Mouse (Mus musculus) layer of hippocampus, adult 11-12 months (tissue): Measurements from ENCODE around the gene Shq1.

Source experiments
- DNase-seq: peaks from one replicate; pipeline ENCODE4 v3.0.0; 2022; ENCODE audit warnings: low spot score

Shq1 gene

GRCm38 (mm10) chr6:100667644-100668043 lies 3.3 kb downstream of the Shq1 start:
- no peak for DNase-seq

- DNase-seq: no peak
Observed at GRCm38 (mm10) chr6:100662224-100662623, 8.7 kb downstream of the Shq1 start.

DNA sequence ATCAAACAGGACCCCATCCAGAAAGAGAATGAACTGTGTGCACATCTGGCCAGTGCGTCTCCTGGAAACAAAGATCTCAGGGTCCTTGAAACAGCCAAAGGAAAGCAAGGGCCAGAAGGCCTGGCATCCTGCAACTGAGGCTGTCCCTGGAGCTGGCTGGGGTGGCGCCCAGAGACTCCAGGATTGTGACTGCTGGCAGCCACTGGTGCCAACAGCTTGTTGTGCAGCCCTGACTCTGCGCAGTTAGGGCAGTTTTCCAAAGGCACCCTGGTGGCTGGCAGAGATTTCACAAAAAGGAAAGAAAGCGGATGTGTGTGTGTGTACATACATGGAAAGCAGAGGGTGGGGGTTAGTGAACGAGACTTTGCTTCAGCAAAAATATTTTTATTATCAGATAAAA lies 10.6 kb downstream of the Shq1 start:
- peak; percentile 79 for DNase-seq

- no peak for DNase-seq
Observed at GRCm38 (mm10) chr6:100652535-100652934, 18.4 kb downstream of the Shq1 start.

DNA sequence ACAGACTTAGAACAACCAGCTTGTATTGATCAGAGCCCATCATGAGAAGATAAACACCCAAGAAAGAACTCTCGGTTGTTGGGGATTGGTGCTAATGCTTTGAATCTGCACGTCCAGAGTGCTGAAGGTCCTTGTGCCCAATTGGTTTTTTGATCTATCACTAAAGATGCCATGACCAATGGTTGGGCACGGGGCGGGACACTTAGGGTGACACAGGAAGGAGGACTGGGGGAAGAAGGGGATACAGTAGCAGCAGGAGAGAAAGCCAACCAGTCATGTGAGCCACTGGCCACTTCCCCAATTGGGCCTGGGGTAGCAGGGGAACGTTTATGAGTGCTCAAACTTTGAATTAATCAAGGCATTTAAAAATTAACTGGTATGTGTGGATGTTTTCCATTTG lies 23.8 kb downstream of the Shq1 start:
- no peak for DNase-seq

DNA sequence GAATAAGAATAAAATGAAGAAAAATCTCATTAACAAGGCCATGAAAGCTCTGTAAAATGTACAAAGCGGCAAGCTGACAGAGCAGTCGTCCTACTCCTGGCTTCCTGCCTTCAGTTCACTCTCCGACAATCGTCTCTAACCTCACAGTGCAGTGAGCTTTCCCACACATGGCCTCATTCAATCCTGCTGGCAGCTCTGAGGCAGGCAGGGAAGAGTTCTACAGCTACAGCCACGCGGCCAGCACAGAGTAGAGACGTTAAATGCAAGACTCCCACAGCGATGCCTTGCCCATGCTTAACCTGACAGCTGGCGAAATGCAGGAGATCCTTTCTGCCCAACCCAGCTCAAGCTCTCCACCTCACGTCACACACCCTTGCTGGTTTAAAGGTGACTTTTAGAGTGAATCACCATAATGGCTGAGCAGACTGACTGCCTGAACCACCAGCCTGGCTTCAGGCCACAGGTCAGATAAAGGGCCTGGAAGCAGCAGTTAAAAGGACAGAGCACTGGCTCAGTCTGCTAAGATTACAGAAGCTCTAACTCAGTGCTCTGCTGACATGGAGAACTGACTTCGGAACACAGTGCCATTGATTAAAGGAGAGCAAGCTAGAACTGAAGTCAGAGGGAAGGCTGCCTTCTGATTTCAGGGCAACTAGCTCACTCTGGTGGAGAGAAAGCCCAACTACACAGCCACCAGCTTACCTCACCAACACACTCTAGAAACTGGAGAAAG lies 25.3 kb downstream of the Shq1 start:
- peak; percentile 72 for DNase-seq

- DNase-seq: no peak
Observed at GRCm38 (mm10) chr6:100644631-100645030, 26.3 kb downstream of the Shq1 start.

DNA sequence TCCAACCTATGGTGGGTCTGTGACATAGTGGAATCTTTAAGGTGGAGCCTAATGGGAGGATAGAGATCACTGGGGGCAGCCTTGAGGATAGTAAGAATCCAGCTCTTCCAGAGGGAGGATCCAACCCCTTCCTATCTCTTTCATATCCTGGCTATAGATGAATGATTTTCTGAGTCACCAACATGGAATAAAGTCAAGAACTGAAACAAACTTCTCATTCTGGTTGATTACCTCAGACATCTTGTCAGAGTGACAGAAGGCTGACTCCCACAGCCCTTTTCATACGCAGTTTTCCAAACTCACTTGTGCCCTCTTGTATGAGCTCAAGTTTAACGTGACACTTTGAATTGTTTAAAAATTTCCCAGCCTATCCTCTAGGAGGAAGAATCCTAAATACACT lies 28.2 kb downstream of the Shq1 start:
- DNase-seq: no peak

DNA sequence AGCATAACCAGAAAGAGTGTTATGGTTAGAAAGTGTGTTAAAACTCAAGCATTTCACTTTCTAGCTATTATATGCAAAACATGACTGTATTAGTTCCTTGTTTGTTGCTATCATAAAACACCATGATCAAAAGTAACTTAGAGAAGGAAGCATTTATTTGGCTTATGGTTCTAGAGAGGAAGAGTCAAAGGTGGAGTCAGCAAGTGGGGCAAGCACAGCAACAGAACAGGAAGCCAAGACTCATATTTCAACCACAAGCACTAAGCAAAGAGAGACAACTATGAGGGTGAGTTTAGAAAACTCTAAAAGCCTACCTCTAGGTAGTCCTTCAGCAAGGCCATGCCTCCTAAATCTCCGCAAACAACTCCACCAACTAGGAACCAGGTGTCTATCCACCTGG lies 30.4 kb downstream of the Shq1 start:
- no peak for DNase-seq

- no peak for DNase-seq
Observed at GRCm38 (mm10) chr6:100629086-100629485, 41.9 kb downstream of the Shq1 start.

DNA sequence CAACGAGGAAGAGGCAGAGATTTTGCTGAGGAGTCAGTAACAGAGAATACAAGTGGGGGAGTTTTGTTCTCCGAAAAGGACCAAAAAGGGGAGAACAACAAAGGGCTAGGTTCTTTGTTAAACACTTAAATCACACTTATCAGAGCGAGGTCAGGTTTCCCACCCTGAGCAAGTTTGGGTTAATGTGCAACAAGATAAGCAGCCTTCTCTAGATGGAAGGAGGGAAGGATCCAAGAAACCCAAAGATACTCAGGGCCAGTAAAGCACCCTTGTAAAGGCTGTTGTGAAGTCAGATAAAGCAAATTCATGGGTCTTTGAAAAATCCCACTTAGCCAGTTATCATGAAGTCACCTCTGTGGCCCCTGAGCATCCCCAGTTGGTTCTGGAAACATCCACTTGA lies 42.7 kb downstream of the Shq1 start:
- DNase-seq: no peak

- no peak for DNase-seq
Observed at GRCm38 (mm10) chr6:100623922-100624321, 47.0 kb downstream of the Shq1 start.

- no peak for DNase-seq
Observed at GRCm38 (mm10) chr6:100622861-100623507, 48.0 kb downstream of the Shq1 start.

DNA sequence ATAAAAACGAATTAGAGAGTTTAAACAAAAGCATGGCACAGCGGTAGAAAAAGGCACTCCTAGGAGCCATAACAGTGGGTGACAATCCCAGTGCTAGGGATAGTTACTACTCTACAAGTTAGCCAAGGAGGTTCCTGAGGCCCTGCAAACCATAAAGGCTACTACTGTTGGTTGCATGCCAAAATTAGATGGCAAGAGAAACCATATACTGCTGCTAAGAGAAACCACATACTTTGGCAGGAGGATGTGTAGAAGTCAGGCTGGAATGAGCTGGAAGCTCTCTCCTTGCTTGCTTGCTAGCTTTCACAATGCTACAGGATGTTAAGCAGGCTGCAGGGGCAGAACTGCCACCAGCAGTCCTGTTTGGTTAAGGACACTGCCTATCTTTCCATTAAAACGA lies 50.5 kb downstream of the Shq1 start:
- no peak for DNase-seq

- DNase-seq: no peak
Observed at GRCm38 (mm10) chr6:100619309-100619708, 51.6 kb downstream of the Shq1 start.

GRCm38 (mm10) chr6:100616133-100616532 lies 54.8 kb downstream of the Shq1 start:
- no peak for DNase-seq

GRCm38 (mm10) chr6:100613593-100614267 lies 57.2 kb downstream of the Shq1 start:
- no peak for DNase-seq

DNA sequence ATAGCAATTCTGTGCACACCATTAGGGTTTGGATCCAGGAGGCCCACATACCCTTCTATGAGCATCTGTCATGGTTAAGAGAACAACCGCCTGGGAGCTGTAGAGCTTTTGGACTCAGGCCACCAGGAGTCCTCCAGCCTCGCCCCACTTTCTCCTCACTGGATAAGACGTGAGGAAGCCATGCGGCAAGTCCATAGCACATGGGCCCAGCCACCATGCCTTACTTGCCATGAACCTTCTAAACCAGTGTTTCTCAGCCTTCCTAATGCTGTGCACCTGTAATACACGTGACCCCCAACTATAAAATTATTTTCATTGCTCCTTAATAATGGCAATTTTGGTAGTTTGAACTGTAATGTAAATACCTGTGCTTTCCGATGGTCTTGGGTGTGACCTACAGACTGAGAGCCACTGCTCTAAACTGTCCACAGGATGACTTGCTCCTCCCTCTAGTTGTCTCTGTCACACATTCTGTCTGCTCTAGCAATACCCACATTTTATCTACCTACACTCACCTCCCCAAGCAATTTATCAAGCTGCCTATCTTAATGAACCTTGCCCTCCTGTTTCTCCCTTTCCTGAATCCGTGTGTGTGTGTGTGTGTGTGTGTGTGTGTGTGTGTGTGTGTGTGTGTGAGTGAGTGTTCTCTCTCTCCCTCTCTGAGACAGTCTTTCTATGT lies 59.9 kb downstream of the Shq1 start:
- no peak for DNase-seq

DNA sequence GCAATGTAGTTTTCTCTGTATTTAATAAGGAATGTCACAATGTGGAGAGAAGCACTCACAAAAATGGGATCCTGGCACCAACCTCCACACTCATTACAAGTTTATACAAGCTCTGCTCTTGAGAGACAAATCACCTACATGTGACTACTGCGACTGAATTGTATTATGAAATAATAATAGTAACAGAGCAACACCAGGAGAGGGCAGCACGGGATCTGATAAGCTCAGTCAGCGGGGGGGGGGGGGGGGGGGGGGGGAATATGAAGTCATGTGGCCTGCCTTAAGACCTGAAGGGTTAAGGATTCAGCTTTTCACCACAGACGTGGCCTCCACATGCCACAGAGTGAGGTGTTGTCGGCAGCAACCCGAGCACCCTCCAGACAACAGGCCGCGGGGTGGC lies 60.8 kb downstream of the Shq1 start:
- DNase-seq: peak; percentile 14

DNA sequence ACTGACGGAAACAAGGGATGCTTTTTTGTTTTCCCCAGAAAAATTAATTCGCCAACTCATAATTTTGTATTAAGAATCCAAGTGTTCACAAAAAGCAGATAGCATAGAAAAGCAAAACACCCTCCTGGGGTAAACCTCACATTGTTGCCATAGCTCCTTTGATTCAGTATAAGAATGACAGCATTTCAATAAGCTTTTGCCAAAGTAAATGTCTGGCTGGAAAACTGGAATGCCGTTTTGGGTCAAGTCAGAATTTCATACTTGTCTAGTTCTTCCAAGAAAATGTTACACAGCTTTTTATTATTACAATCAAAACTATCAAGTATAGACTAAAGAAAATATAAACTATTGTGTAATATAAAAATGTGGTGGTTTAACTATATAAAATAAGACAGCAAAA lies 61.7 kb downstream of the Shq1 start:
- DNase-seq: no peak

- DNase-seq: no peak
Observed at GRCm38 (mm10) chr6:100608429-100608828, 62.5 kb downstream of the Shq1 start.

DNA sequence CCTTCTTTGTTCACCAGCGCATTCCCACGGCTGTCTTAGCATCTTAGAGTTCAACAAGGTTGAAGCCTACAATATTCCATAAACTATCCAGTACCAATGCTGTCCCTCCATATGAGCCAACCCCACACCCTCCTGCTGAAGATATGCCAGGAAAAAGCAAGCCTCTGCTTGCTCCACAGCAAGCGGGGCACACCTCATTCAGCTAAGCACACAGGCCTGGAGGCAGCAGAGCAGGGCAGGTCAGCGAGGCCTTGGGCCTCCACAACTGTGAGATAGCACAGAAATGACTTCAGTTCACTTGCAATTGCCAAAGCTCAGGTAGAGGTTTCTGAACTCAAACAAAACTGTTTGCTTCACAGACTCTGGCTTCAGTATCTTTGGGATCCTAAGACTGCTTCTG lies 64.2 kb downstream of the Shq1 start:
- DNase-seq: no peak

- no peak for DNase-seq
Observed at GRCm38 (mm10) chr6:100603702-100604101, 67.3 kb downstream of the Shq1 start.
